Mouse (Mus musculus) forebrain, embryonic 12.5 days (tissue): ENCODE data around the gene Gm45713. TPM values are rescaled to one million over a fixed set of nuclear protein-coding genes. Genes with fewer than 3 reads are reported as not detected.

Experiments used
- ATAC-seq: fragments of 200-750 bp; cut with Nextera tagmentation; 2 replicates; pipeline ENCODE4 v1.8.0; 2017; ENCODE audit warnings: moderate TSS enrichment; ENCODE audit not compliant: low FRiP score
- H3K27ac ChIP-seq: fragments of 300-500 bp; sonication (generic); 2 replicates; pipeline ENCODE4 v1.5.1; 2016; ENCODE audit warnings: mild to moderate bottlenecking
- H3K27me3 ChIP-seq: fragments of 300-500 bp; sonication (generic); 2 replicates; pipeline ENCODE4 v1.6.1; 2016; ENCODE audit warnings: mild to moderate bottlenecking
- H3K36me3 ChIP-seq: fragments of 300-500 bp; sonication (generic); replicated peaks from 2 replicates; pipeline ENCODE4 v1.6.1; 2016; ENCODE audit warnings: mild to moderate bottlenecking
- H3K4me1 ChIP-seq: fragments of 300-500 bp; sonication (generic); 2 replicates; pipeline ENCODE4 v1.6.1; 2016
- H3K4me2 ChIP-seq: fragments of 300-500 bp; sonication (generic); 2 replicates; pipeline ENCODE4 v1.6.1; 2016; ENCODE audit warnings: mild to moderate bottlenecking, moderate library complexity
- H3K4me3 ChIP-seq: fragments of 300-500 bp; sonication (generic); replicated peaks from 2 replicates; pipeline ENCODE4 v1.5.1; 2016; ENCODE audit warnings: mild to moderate bottlenecking
- H3K9ac ChIP-seq: fragments of 300-500 bp; sonication (generic); 2 replicates; pipeline ENCODE4 v1.6.1; 2016; ENCODE audit warnings: mild to moderate bottlenecking
- H3K9me3 ChIP-seq: fragments of 300-500 bp; sonication (generic); 2 replicates; pipeline ENCODE4 v1.6.1; 2016
- WGBS: fragments of 180-500 bp; shearing (Covaris S2); methylation state at CpG from one replicate; pipeline ENCODE4 v1.1.7; 2016; 5-methylcytosine and 5-hydroxymethylcytosine counted together
- microRNA counts: library from miRNA; unstranded; fragments of <30 nt; microRNA quantifications from one replicate; lab custom pipeline; 2017
- microRNA-seq: library from miRNA; unstranded; fragments of <30 nt; microRNA quantifications from one replicate; pipeline ENCODE4, GENCODE M21; 2017
- polyA plus RNA-seq: library from polyadenylated mRNA; unstranded; fragments of >200 nt; fragmentation: Nextera tagmentation; extraction: Ambion mirVana; gene quantifications from 2 replicates; pipeline ENCODE4 v1.2.1, GENCODE M21; 2016

The Gm45713 gene
- polyA plus RNA-seq, 1 experiment from 2014 or later: 0.27 TPM

DNA sequence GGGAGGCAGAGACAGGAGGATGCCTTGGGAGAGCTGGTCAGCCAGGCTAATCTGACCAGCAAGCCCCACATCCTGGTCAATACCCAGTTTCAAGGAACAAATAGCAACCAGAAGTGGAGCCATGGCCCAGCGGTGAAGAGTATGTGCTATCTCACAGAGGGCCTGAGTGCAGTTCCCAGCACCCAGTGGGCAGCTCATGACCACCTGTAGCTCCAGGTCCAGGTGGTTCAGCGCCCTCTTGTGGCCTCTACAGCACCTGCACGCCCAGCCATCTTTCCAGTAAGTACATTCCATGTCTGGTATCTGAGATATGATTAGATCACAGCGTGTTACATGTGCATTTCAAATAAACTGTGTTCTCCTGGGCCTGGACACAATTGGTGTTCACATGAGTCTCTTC is 49.9 kb downstream of the Gm45713 start:
- Histone ChIP-seq H3K4me1 (peaks cover 3% of the 10 kb centered on the region; the same call in 1 of the 2 replicates), H3K27me3 (no peaks in the 10 kb centered on the region), H3K27ac (no peak overlapping the region), H3K9me3 (no peaks in the 10 kb centered on the region), H3K36me3 (peaks cover 43% of the 10 kb centered on the region), H3K9ac (no peak overlapping the region), H3K4me2 (no peak overlapping the region), H3K4me3 (no peak overlapping the region)
- no peak for ATAC-seq
- WGBS: 77% methylated on average over 4 of the region's 4 CpGs

DNA sequence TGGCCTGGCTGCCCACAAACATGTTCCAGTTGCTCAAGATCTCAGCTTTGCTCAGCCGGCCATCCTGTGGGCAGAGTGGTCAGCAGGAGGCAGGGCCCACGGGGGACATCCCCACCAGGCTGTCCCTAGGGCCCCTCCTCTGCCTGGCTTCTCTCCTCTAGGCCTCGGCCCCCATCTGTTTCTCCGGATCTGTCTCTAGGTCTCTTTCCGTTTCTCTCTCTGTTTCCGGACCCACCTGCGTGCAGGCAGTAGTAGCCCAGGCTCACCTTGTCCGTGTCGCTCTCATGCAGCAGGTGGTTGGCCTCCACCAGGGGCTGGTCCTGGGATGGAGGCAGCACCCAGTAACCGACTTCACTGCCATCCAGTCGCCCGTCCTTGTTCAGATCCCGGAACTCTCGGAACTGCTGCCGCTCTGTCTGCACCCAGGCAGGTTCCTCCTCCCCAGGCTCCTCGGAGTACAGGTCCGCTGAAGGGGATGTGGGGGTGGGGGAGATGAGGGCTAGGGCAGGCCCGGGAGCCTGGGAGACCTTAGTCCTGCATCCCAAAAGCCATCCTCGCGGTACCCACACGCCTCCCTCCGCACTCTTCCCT is 52.6 kb downstream of the Gm45713 start:
- Histone ChIP-seq H3K4me1 (peaks cover 2% of the 10 kb centered on the region), H3K4me2 (no peak overlapping the region), H3K9me3 (no peaks in the 10 kb centered on the region), H3K27ac (no peak overlapping the region), H3K36me3 (peaks cover 40% of the 10 kb centered on the region), H3K9ac (no peak overlapping the region), H3K27me3 (no peaks in the 10 kb centered on the region), H3K4me3 (no peak overlapping the region)
- no peak for ATAC-seq
- 89% methylated on average over 22 of the region's 22 CpGs for WGBS

DNA sequence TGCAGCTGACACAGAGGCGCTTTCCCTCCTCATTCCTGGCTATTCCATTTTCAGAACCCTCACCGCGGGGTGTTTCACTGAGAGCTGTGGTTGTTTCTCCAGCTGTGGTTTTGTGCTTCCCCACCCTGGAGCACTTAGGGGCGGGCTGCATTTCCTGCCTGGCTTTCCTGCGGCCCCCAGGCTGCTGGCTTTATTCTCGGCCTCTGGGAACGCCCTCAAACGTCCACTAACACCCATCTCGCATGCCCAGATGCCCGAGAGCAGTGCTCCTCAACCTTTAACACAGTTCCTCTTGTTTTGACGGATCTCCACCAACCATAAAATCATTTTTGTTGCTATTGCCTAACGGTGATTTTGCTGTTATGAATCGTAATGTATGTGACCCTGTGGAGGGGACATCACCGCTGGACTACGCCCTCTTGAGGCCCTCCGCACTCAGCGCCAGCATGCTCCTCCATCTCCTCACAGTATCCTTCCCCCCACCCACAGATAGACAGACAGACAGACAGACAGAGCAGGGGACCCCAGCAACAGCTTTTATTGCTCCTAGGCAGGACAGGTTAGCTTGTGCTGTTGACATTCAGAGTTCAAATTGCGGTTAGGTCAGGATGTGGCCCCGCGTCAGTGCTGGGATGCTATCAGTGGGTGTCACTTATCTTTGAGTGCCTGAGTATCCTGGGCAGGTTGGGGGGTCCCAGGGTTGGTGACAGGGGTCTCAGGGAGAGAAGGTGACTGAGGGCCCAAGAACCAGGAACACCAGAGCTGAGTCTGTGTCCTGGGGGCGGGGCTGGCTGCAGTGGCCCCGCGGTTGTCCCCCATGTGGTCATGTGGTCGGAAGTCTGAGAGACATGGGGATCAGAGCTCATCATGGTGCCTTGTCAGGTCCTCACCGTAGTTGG is 53.4 kb downstream of the Gm45713 start:
- 76% methylated on average over 25 of the region's 25 CpGs for WGBS
- H3K27me3 ChIP-seq: no peaks in the 10 kb centered on the region
- peaks cover 2% of the 10 kb centered on the region for H3K4me1 ChIP-seq
- H3K27ac ChIP-seq: 0 out of 2 replicates have a peak overlapping the region, but pooled peaks have one; percentile 13
- H3K9ac ChIP-seq: no peak overlapping the region
- H3K4me3 ChIP-seq: no peak overlapping the region
- no peak for ATAC-seq
- H3K4me2 ChIP-seq: no peak overlapping the region
- H3K9me3 ChIP-seq: no peaks in the 10 kb centered on the region
- H3K36me3 ChIP-seq: peaks cover 41% of the 10 kb centered on the region

DNA sequence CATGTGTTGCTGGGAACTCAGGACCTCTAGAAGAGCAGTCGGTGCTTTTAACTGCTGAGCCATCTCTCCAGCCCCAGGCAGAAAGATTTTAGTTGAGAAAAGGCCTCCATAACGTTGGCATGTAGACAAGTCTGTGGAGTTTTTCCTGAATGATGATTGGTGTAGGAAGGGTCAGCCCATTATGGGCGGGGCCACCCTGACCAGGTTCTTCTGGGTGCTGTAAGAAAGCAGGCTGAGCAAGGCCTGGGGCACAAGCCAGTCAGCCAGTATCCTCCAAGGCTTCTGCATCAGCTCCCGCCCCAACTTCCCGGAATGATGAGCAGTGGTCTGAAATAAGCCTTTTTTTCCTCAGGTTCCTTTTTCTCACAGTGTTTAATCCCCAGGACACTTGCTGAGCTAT is 55.0 kb downstream of the Gm45713 start:
- peaks cover 41% of the 10 kb centered on the region for H3K36me3 ChIP-seq
- peaks cover 2% of the 10 kb centered on the region for H3K4me1 ChIP-seq
- H3K4me3 ChIP-seq: no peak overlapping the region
- H3K9ac ChIP-seq: no peak overlapping the region
- no peak overlapping the region for H3K4me2 ChIP-seq
- H3K27ac ChIP-seq: no peak overlapping the region
- no peaks in the 10 kb centered on the region for H3K9me3 ChIP-seq
- no peak for ATAC-seq
- no peaks in the 10 kb centered on the region for H3K27me3 ChIP-seq
- WGBS: 50% methylated on average over 5 of the region's 5 CpGs

DNA sequence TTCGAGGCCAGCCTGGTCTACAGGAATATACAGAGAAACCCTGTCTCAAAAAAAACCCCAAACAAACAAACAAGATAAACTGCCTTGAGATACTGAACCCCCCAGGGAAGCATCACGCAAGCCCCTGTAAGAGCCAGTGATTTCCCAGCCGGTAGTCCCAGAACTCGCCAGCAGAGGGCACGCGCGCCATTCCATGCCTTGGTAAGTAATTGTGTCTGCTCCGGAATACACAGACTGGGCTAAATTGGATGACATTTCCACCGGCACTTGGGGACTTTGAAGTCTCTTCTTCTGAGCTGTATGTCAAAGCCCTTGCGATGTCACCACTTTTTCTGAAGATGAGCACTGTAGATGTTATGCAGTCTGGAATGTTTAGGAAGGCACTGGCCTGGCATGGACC is 56.2 kb downstream of the Gm45713 start:
- peaks cover 45% of the 10 kb centered on the region for H3K36me3 ChIP-seq

DNA sequence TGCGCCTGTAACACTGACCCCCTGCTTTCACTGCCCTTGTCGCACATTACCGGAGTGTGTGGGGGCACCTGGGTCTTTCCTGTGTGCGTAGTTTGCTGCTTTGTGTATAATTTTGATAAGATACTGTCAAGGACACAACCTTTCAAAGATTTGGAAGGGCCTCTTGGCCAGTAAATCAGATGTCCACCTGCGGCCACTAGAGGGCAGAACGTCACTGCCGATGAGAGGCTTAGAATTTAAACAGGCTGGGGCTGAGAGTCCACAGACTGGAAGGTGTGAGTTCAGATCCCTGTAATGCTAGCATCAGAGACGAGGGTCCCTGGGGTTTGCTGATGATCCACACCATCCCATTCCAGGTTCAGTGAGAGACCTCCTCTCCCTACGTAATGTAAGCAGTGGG is 57.5 kb downstream of the Gm45713 start:
- H3K36me3 ChIP-seq: peaks cover 46% of the 10 kb centered on the region

More for the DNA sequence above, 56.2 kb downstream of the Gm45713 start:
- Histone ChIP-seq H3K9ac (0 out of 2 replicates have a peak overlapping the region, but pooled peaks have one; percentile 21), H3K27me3 (no peaks in the 10 kb centered on the region), H3K4me3 (0 out of 2 replicates have a peak overlapping the region, but pooled peaks have one; percentile 3), H3K4me2 (no peak overlapping the region), H3K9me3 (no peaks in the 10 kb centered on the region), H3K27ac (no peak overlapping the region), H3K4me1 (peaks cover 2% of the 10 kb centered on the region)
- 2% methylated on average over 10 of the region's 10 CpGs for WGBS
- peak; percentile 59 for ATAC-seq

DNA sequence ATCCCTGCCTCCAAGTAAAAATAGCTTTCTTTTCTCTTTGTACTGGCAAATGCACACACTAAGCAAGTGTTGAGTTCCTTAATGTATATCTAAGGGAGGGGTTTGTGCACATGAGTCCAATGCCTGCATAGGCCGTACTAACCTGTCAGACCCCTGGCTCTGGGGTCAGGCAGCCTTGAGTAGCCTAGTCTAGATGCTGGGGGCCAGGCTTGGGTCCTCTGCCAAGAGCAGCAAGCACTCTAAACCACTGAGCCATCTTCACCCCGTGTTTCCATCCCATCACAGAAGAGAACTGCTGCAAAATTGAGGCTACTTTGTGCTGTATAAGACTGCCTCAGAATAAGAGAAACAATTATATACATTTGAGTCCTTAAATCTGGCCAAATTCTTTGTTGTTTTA is 58.2 kb downstream of the Gm45713 start:
- Histone ChIP-seq H3K4me3 (no peak overlapping the region), H3K36me3 (peaks cover 40% of the 10 kb centered on the region), H3K27ac (no peak overlapping the region), H3K27me3 (no peaks in the 10 kb centered on the region; the same call in 1 of the 2 replicates), H3K4me2 (no peak overlapping the region), H3K9ac (no peak overlapping the region), H3K4me1 (peaks cover 2% of the 10 kb centered on the region), H3K9me3 (no peaks in the 10 kb centered on the region)
- ATAC-seq: no peak
- 82% methylated on average over 2 of the region's 2 CpGs for WGBS

More for the DNA sequence above, 57.5 kb downstream of the Gm45713 start:
- Histone ChIP-seq H3K27ac (no peak overlapping the region), H3K4me1 (peaks cover 2% of the 10 kb centered on the region), H3K9me3 (no peaks in the 10 kb centered on the region), H3K4me3 (no peak overlapping the region), H3K9ac (no peak overlapping the region), H3K4me2 (no peak overlapping the region), H3K27me3 (no peaks in the 10 kb centered on the region; the same call in 1 of the 2 replicates)
- WGBS: 41% methylated on average over 9 of the region's 9 CpGs
- no peak for ATAC-seq

DNA sequence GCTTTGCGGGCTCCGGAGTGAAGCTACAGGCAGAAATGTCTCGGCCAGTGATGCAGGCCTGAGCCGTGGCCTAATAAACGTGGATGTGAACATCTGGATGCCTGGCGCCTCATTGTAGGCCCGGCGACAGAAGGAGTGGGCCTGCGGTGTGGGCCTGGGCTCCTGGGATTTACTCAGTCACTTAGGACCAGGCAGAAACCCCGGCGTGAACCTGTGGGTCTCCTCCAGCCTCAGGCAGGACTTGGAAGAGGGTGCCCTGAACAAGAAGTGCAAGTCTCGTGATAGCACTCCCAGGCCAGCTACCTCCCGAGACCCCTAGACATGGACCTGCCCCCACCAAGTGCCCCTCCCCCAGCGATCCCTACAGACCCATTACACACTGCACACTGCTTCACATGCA is 58.7 kb downstream of the Gm45713 start:
- WGBS: 88% methylated on average over 14 of the region's 14 CpGs
- H3K4me1 ChIP-seq: peaks cover 2% of the 10 kb centered on the region
- H3K9me3 ChIP-seq: no peaks in the 10 kb centered on the region
- no peak overlapping the region for H3K4me2 ChIP-seq
- no peak for ATAC-seq
- no peak overlapping the region for H3K9ac ChIP-seq
- H3K27me3 ChIP-seq: no peaks in the 10 kb centered on the region; the same call in 1 of the 2 replicates
- peaks cover 37% of the 10 kb centered on the region for H3K36me3 ChIP-seq
- no peak overlapping the region for H3K27ac ChIP-seq
- no peak overlapping the region for H3K4me3 ChIP-seq

DNA sequence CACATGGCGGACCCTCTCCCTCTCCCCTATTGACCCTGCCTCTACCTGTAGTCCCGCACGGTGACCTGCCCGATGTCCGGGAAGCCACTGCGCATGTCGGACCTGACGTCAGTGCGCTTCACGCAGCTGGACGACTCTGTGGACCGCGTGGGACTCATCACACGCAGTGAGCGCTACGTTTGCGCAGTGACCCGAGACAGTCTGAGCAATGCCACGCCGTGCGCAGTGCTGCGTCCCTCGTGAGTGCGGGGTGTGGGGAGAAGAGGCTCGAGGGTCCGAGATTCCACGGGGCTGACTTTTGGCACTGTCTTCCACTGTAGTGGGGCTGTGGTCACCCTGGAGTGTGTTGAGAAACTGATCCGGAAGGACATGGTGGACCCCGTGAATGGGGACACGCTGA is 59.5 kb downstream of the Gm45713 start:
- no peak overlapping the region for H3K4me3 ChIP-seq
- peaks cover 37% of the 10 kb centered on the region for H3K36me3 ChIP-seq
- H3K9me3 ChIP-seq: no peaks in the 10 kb centered on the region
- WGBS: 90% methylated on average over 30 of the region's 30 CpGs
- H3K4me1 ChIP-seq: peaks cover 2% of the 10 kb centered on the region
- H3K27ac ChIP-seq: no peak overlapping the region
- H3K9ac ChIP-seq: no peak overlapping the region
- no peak overlapping the region for H3K4me2 ChIP-seq
- no peaks in the 10 kb centered on the region; the same call in 1 of the 2 replicates for H3K27me3 ChIP-seq
- no peak for ATAC-seq

MicroRNAs within 50 kb of the gene (microRNA counts, 519-probe panel; counts per million panel counts)
- microRNA mmu-miR-150 (lab: Ali Mortazavi, UCI): 3,146 counts per million, percentile 27 among the panel's probes with 10 or more counts

Small RNA genes lying within 50 kb of the gene (microRNA-seq; reads per million reads assigned to microRNA genes)
- gene Mir150 (17.5 reads per million, percentile 32 among the genes with 10 or more reads in this experiment), gene Mir5121 (20.1 reads per million, percentile 34 among the genes with 10 or more reads in this experiment), gene Mir7055 (not detected)

Other genes with a start within 250 kb of the Gm45713 start
- 172 and 178 TPM in 2 replicates for gene Med25, start 243.5 kb downstream of the Gm45713 start, polyA plus RNA-seq
- 27.4 and 28.7 TPM in 2 replicates for gene Fuz, start 240.2 kb downstream of the Gm45713 start, polyA plus RNA-seq
- 85.8 and 94.4 TPM in 2 replicates for gene Ap2a1, start 206.7 kb downstream of the Gm45713 start, polyA plus RNA-seq
- gene Tsks, start 193.0 kb downstream of the Gm45713 start, polyA plus RNA-seq: 0.27 TPM in 1 of 2 replicates, not detected in the other
- 35.1 and 38.1 TPM in 2 replicates for gene Cpt1c, start 161.4 kb downstream of the Gm45713 start, polyA plus RNA-seq
- gene Prmt1, start 149.7 kb downstream of the Gm45713 start, polyA plus RNA-seq: 585 and 631 TPM in 2 replicates
- 72.4 and 73.0 TPM in 2 replicates for gene Irf3, start 138.6 kb downstream of the Gm45713 start, polyA plus RNA-seq
- gene Bcl2l12, start 137.5 kb downstream of the Gm45713 start, polyA plus RNA-seq: 57.8 and 66.4 TPM in 2 replicates
- 47.4 and 52.0 TPM in 2 replicates for gene Scaf1, start 119.9 kb downstream of the Gm45713 start, polyA plus RNA-seq
- gene Rras, start 118.3 kb downstream of the Gm45713 start, polyA plus RNA-seq: 11.4 and 13.8 TPM in 2 replicates
- gene Prr12, start 83.3 kb downstream of the Gm45713 start, polyA plus RNA-seq: 13.1 and 13.6 TPM in 2 replicates
- gene Nosip, start 73.8 kb downstream of the Gm45713 start, polyA plus RNA-seq: 53.7 and 54.4 TPM in 2 replicates
- gene Prrg2, start 73.6 kb downstream of the Gm45713 start, polyA plus RNA-seq: 17.1 and 18.2 TPM in 2 replicates
- gene Rcn3, start 44.0 kb downstream of the Gm45713 start, polyA plus RNA-seq: 80.5 and 101 TPM in 2 replicates
- gene Fcgrt, start 32.4 kb downstream of the Gm45713 start, polyA plus RNA-seq: 8.3 and 9.6 TPM in 2 replicates
- gene Rps11, start 11.8 kb downstream of the Gm45713 start, polyA plus RNA-seq: 1,226 and 1,285 TPM in 2 replicates
- gene Rpl13a, start 7.5 kb downstream of the Gm45713 start, polyA plus RNA-seq: 1,106 and 1,135 TPM in 2 replicates
- gene Flt3l, start 201 bp upstream of the Gm45713 start, polyA plus RNA-seq: 0.21 and 0.72 TPM in 2 replicates
- 95.0 and 97.5 TPM in 2 replicates for gene Pih1d1, start 18.1 kb upstream of the Gm45713 start, polyA plus RNA-seq
- gene Aldh16a1, start 18.4 kb upstream of the Gm45713 start, polyA plus RNA-seq: 41.9 and 42.9 TPM in 2 replicates
- gene Slc17a7, start 27.7 kb upstream of the Gm45713 start, polyA plus RNA-seq: 6.3 and 7.9 TPM in 2 replicates
- 0.52 and 1.4 TPM in 2 replicates for gene Gfy, start 43.3 kb upstream of the Gm45713 start, polyA plus RNA-seq
- 0.45 and 1.5 TPM in 2 replicates for gene Pth2, start 44.8 kb upstream of the Gm45713 start, polyA plus RNA-seq
- 1.2 TPM in 2 replicates for gene Ccdc155, start 68.7 kb upstream of the Gm45713 start, polyA plus RNA-seq
- gene Dkkl1, start 75.9 kb upstream of the Gm45713 start, polyA plus RNA-seq: 0.72 and 0.78 TPM in 2 replicates
- gene Tead2, start 79.5 kb upstream of the Gm45713 start, polyA plus RNA-seq: 245 and 256 TPM in 2 replicates
- gene Cd37, start 102.9 kb upstream of the Gm45713 start, polyA plus RNA-seq: 1.2 and 1.3 TPM in 2 replicates
- 0.09 and 0.20 TPM in 2 replicates for gene Slc6a16, start 104.9 kb upstream of the Gm45713 start, polyA plus RNA-seq
- not detected in 2 replicates for gene Slc6a21, start 141.3 kb upstream of the Gm45713 start, polyA plus RNA-seq
- gene Trpm4, start 197.5 kb upstream of the Gm45713 start, polyA plus RNA-seq: 4.6 and 6.6 TPM in 2 replicates
- 0.13 and 0.20 TPM in 2 replicates for gene Hrc, start 199.1 kb upstream of the Gm45713 start, polyA plus RNA-seq
- gene Ppfia3, start 230.8 kb upstream of the Gm45713 start, polyA plus RNA-seq: 12.6 and 14.9 TPM in 2 replicates
- 3.1 TPM in 2 replicates for gene Lin7b, start 234.4 kb upstream of the Gm45713 start, polyA plus RNA-seq